Mouse (Mus musculus) WW6 (cell line): Measurements from ENCODE around the gene Stxbp5l.
"Not testable (repeated sequence)": the region's sequence is repeated elsewhere in the genome, so short reads cannot be mapped to it uniquely, and the experiment has no call there.

Source experiments
- DNase-seq: peaks from one replicate; pipeline ENCODE4 v3.0.0-alpha.2; 2013; ENCODE audit warnings: low read depth, low spot score

Gene Stxbp5l

DNA sequence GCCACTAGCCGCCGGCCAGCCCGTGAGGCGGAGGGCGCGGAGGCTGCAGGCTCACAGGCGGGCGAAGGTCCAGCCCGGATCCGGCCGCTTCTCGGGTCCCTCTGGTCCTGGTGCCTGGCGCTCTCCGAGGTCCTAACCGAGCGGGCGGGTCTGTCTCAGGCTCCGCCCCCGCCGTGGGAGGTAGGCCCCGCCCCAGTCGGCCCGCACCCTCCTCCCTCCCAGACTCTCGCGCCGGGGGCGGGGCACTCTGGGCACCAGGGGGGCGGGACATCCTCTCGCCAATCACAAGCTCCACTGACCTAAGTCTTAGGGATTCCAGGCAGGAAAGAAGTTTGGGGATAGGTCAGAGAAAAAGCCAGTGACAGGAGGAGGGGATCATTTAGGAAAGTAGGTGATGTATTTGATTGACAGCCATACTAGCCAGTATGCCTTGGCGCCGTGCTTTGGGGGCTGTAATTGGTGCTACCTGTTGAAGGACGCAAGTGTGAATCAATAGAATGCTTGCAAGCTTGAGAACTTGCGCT is at the start of gene Stxbp5l:
TSS of gene Stxbp5l (minus strand) at position 142 of the 524 bp plus-strand sequence.
- DNase-seq, result peak; percentile 92

DNA sequence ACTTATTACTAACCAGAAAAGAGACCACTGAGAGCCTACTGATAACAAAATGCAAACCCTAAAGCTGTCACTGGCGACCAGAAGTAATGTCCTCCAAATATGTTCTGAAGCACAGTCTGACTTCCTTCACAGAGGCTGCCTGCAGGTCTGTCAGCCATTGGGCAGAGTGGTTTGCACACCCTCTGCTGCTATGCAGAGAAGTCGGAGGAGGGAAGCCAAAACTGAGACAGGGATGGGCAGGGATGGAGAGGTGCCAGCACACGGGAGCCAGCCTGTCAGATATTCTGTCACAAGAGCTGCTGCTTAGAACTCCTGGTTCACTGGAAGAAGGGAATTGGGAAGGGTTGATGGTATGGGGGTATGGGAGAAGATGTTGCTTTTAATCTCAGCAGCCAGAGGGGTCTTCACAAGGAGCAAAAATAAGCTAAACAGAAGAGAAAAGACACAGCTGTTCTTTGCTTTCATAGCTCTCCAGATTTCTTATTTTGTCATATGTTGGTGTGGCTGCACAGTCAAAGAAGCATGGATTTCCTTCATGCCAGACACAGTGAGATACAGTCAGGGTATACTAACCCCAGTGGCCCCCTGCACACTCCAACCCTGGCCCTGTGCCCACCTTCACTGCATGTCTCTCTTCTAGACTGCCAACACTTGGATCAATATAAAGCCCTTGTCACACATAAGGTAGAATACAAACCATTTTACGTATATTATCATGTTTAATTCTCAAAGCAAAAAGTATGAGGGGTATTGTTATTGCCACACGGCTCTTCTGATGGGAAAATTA is 48.8 kb upstream of the Stxbp5l start:
- no peak for DNase-seq

GRCm38 (mm10) chr16:37425434-37425833 is 40.7 kb upstream of the Stxbp5l start:
- DNase-seq, result no peak

GRCm38 (mm10) chr16:37422874-37423273 is 38.1 kb upstream of the Stxbp5l start:
- no peak for DNase-seq

GRCm38 (mm10) chr16:37421851-37422250 is 37.1 kb upstream of the Stxbp5l start:
- DNase-seq, result no peak

- no peak for DNase-seq
Observed at GRCm38 (mm10) chr16:37420512-37420911, 35.8 kb upstream of the Stxbp5l start.

DNA sequence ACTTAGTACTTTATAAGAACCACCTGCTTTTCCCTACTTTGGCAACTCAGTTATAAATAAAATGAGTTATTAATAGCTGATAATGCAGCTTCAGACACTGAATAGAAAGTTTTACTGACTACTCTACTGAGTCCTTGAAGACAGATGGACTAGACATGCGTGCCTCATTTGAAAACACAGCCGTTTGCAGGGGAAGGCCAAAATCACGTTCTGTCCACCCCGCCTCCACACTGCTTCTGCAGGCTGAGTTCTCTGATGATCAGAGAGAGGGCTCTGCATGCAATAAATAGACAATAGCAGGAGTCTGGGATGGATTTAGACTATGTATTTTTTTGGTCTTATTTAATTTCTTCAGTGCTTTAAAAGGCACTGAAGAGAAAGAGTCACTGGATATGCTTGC is 20.8 kb upstream of the Stxbp5l start:
- no peak for DNase-seq

- no peak for DNase-seq
Observed at GRCm38 (mm10) chr16:37404922-37405321, 20.2 kb upstream of the Stxbp5l start.

- no peak for DNase-seq
Observed at GRCm38 (mm10) chr16:37389964-37390363, 5.2 kb upstream of the Stxbp5l start.

DNA sequence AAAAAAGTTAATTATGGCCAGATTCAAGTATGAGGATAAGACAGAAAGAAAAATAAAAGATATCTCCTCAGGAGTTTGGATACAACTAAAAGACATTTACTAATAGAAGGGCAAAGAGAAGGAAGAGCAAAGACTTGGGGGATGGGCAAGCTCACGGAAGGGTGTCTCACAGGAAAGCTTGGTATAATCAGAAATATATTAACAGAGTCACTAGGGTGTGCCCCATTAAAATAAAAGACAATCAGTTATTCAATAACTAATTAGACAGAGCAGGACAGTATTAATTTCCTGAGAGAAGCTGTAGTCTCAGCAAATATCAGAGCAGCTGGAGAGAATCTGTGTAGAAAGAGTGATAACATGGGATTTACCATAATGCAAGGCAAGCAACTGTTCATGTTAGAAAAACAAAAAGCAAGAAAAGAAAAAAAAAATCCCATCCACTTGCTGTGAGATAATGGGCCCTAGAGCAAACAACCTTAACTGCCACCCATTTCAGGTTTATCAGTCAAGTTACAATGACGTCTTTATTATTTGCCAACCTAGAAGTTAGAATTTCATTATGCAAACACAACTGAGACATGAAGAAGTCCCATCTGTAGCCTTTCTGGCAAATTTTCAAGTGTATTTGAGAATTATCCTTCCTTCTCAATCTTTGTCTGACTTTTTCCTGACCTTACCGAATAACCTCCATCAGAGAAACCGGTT is 4.6 kb upstream of the Stxbp5l start:
- no peak for DNase-seq

- DNase-seq, result peak; percentile 40
Observed at GRCm38 (mm10) chr16:37384369-37384768, 393 bp downstream of the Stxbp5l start.

DNA sequence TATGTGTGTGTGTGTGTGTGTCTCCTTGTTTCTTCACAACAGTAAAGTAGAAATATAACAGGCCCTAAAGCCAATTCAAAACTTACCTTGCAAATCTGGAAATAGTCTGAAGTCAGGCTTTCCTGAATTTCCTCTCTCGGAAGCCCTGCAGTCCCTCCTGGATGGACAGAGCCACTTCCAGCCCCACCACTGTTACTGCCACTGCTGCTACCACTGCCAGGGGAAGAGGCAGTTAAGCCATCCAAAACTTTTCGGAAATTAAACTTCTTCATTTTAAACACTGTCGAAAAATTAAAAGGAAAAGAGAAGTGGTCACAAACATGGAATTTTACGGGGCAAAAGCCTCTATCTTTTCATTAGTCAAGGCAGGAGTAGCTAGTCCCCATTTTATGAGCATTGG is 1.3 kb downstream of the Stxbp5l start:
- DNase-seq, result no peak

DNA sequence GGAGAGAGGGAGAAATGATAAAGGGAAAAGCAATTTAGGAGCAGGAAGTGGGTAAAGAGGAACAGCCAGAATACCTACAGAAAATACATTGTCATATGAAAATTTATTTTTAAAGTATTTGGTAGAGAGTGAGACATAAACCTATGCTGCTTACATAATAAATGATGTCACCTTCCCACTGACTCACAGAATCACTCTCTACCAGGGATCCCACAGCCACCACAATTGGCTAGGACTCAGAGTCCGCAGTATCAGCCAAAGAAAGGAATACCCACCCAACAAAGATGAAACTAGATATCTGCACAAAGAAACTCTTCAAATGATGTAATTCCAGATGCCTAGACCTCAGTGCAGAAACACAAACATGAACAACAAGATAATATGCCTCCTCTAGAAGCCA is 12.0 kb downstream of the Stxbp5l start:
- DNase-seq, result no peak

DNA sequence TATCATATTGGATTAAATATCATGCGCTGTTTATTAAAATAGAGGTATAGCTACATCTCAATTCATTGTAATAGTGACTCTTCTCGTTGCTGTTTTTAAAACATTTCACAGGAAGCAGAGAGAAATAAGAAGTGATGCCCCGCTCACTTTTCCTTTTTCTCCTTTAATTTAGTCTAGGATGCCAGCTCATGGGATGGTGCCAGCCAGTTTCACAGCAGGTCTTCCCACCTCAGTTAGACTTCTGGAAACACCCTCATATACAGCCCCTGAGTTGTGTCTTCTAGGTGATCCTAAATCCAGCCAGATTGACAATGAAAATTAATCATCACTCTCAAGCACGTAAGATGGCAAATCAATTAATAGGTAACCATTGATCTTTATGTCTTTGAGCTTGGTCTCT is 17.3 kb downstream of the Stxbp5l start:
- DNase-seq, result no peak

DNA sequence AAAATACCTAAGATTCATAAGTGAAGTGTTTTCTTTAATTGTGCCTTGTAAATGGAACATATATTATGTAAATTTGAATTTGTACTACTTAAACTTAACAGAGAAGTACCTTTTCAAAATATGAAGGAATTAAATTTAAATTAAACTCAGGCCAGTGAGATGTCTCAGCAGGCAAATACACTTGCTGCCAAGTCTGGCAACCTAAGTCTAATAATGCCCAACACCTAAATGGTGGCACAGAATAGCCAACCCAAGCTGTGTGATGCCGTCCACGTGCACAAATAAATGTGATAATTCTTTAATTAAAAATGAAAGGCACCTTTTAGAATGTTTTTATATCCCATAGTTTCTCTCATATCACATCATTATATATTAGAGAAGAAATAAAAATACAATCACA is 20.8 kb downstream of the Stxbp5l start:
- no peak for DNase-seq

DNA sequence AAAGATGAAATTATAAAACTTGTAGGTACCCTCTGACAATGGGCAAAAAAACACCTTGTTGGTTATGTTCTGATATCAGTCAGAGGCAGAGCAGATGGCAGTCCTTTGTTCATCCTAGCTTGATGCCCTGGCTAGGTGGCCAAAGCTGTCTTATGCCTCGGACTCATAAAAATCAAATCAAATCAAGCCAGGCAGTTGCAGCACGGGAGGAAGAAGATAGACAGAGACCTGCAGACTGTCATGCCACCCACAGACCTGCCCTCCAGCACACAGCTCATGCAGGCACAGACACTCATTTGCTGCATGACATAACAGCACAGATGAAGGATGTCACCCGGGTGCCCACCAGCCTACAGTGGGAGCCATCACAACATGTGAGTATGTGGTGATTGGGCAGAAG is 29.1 kb downstream of the Stxbp5l start:
- no peak for DNase-seq

DNA sequence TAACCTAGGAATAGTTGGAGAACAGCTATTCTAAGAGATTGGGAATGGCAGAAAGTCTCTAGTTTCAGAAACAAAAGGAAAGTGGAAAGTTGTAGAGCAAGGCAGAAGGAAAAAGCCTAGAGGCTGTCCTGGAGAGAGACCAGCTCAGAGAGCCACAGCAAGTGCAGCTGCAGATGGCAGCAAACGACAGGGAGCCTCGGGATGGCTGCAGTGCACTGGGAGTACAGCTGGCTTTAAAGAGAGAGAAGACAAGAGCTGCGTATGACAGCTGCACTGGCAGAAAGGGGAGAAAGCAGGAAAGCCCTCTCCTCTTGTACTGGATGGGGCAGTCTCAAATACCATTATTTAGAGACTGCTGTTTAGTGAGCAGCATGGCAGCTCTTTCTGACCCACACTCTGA is 37.7 kb downstream of the Stxbp5l start:
- DNase-seq, result no peak

- no peak for DNase-seq
Observed at GRCm38 (mm10) chr16:37344960-37345359, 39.8 kb downstream of the Stxbp5l start.

DNA sequence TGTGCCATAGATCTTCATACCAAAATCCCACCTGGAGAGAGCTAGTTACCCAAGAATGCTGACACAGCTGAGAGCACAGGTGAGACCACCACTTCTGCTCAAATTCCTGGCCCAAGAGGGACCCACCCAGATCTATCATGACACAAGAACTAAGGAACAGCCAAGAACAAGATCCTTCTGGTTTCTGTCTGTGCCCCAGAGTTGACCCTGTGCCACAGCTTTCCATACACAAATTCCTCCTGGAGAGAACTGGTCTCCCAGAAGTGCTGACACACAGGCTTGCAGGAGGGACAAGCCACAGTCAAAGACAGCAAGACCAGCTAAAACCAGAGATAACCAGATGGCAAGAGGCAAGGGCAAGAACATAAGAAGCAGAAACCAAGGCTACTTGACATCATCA is 43.3 kb downstream of the Stxbp5l start:
- DNase-seq, result not testable (repeated sequence)

- no peak for DNase-seq
Observed at GRCm38 (mm10) chr16:37338177-37338576, 46.6 kb downstream of the Stxbp5l start.

- no peak for DNase-seq
Observed at GRCm38 (mm10) chr16:37337529-37337928, 47.2 kb downstream of the Stxbp5l start.

DNA sequence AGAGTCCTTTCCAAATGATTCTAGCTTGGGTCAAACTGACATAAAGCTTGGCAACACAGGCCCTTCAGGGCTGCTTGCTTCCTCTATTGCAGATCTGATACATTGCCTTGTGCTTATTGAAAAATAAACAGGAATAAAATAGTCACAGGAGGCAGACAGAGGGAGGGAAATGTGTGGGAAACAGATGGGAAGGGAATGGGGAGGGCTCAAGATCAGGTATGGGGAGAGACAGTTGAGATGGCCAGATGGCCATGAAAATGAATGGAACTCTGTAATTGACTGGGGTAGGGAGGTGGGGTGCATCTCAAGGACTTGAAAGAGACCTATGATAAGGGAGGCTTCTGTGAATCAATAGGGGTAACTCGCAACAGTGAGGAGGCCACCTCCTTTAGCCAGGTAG is 80.3 kb downstream of the Stxbp5l start:
- no peak for DNase-seq

DNA sequence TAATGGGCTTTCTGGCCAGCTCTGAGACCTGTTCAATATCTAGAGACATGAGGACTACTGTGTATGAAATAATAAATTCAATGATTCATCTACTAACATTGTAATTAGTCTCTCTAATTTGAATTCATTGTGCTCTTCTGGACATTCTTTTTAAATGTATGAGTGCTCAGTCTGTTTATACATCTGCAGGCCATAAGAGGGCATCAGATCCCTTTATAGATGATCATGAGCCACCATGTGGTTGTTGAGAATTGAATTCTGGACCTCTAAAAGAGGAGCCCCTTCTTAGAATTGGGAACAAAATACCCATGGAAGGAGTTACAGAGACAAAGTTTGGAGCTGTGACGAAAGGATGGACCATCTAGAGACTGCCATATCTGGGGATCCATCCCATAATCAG is 92.2 kb downstream of the Stxbp5l start:
- DNase-seq, result no peak
